In the genomic region with DNA sequence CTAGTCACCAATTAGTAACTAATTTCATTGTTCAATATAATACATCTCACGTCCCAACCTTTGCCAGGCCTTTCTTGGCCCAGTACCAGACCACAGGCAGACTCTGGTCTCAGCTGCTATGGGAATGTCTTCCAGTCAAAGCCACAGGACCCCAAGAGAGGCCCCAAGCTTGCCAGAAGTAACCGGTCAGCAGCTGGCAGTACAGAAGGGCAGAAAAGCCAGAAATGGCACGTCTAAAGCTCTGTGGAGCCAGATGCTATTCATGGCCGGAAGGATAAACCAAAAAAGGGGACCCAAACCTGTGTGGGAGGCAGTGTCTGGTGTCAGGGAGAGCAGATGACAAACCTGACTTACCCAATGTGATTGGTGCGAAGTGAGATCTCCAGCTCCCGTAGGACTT, we compare ENCODE assay signal across 11 mouse cellular contexts. TPM values are rescaled to one million over a fixed set of nuclear protein-coding genes. Genes with fewer than 3 reads are reported as not detected.
DNase-seq lines count a peak whose midpoint lies in the region; ATAC-seq and TF ChIP-seq lines count a peak whose summit lies in the region.
"Had no signal": no experiment of that assay in that cellular context is flagged by ENCODE, and none has a peak within 500 bp of the region (broad histone marks: within the 10 kb centered on the region; RNA-seq: fewer than 3 reads in every experiment).

No protein-coding gene starts in this region.

- no peaks in the 10 kb centered on the region for H3K27me3 ChIP-seq in limb, embryonic 12.5 days

- intact Hi-C loops in gastrocnemius, adult 2 months (cut with DNase I), result no loop called here
- intact Hi-C loops in gastrocnemius, postnatal 36 days (cut with DNase I), result no loop called here
- intact Hi-C loops in left cerebral cortex, postnatal 4 days (cut with DNase I), result no loop called here

- H3K9ac ChIP-seq in limb, embryonic 12.5 days (replicated peaks), result no peak overlapping the region

- TF ChIP-seq CTCF in gastrocnemius, adult 2 months (IDR thresholded peaks at IDR 0.05), result no peak

- no peaks in the 10 kb centered on the region for H3K9me3 ChIP-seq in limb, embryonic 12.5 days
- H3K9me3 ChIP-seq: G1E had no signal

- ATAC-seq in limb, embryonic 12.5 days (ENCODE audit: insufficient number of reproducible peaks, insufficient read depth, low FRiP score, low TSS enrichment, low read depth), result no peak

- H3K27ac ChIP-seq in gastrocnemius, adult 2 months, result peak overlapping the region; percentile 91
- peak overlapping the region; percentile 99 for H3K27ac ChIP-seq in limb, embryonic 12.5 days

- WGBS in limb, embryonic 12.5 days, result 64% methylated on average over 6 of the region's 6 CpGs

- H3K4me1 ChIP-seq in limb, embryonic 12.5 days (replicated peaks), result peaks cover 77% of the 10 kb centered on the region

- DNase-seq in gastrocnemius, adult 2 months, result no peak
- DNase-seq in gastrocnemius, postnatal 36 days, result no peak
- peak; percentile 85 for DNase-seq in left cerebral cortex, postnatal 4 days
- no peak for DNase-seq in left cerebral cortex, adult 18-20 months (ENCODE audit: low spot score in 2 of 2)
- DNase-seq in NIH3T3 (ENCODE audit: low read depth), result peak; percentile 60
- no peak for DNase-seq in retina, embryonic 14.5 days (ENCODE audit: low spot score)
- DNase-seq in frontal cortex, postnatal 36 days (ENCODE audit: low spot score in 2 of 2), result no peak

- no peak overlapping the region for H3K4me3 ChIP-seq in gastrocnemius, adult 2 months
- no peak overlapping the region for H3K4me3 ChIP-seq in limb, embryonic 12.5 days (replicated peaks)

- peaks cover 21% of the 10 kb centered on the region for H3K36me3 ChIP-seq in limb, embryonic 12.5 days
- H3K36me3 ChIP-seq: G1E had no signal

- no peak overlapping the region for H3K4me2 ChIP-seq in limb, embryonic 12.5 days

RNA-seq across cellular contexts. Expression of gene Fmnl3, which starts 35.8 kb away (rescaled TPM):
- 1 to 10 TPM; 5.5 to 7.2 TPM for total RNA-seq in gastrocnemius, adult 2 months (2021)
- total RNA-seq in gastrocnemius, postnatal 36 days (2021), result 1 to 10 TPM; 6.6 to 7.0 TPM
- total RNA-seq in left cerebral cortex, postnatal 4 days (2021), result 10 to 100 TPM; 23.2 to 24.0 TPM
- total RNA-seq in left cerebral cortex, adult 18-20 months (2021), result 1 to 10 TPM; 8.5 to 9.6 TPM
- 33.6 and 40.6 TPM in 2 replicates for polyA plus RNA-seq in limb, embryonic 12.5 days (2016; fragmentation: Nextera tagmentation; extraction: Ambion mirVana)

RNA-seq across cellular contexts. Expression of gene Fam186b, which starts 38.8 kb away (rescaled TPM):
- total RNA-seq in gastrocnemius, adult 2 months (2021), result not detected
- not detected for total RNA-seq in gastrocnemius, postnatal 36 days (2021)
- total RNA-seq in left cerebral cortex, postnatal 4 days (2021), result 1 to 10 TPM in 1 of 2 experiments, under 1 TPM in 1; 0.64 to 1.3 TPM
- total RNA-seq in left cerebral cortex, adult 18-20 months (2021), result 1 to 10 TPM; 1.5 to 1.8 TPM
- not detected in 2 replicates for polyA plus RNA-seq in limb, embryonic 12.5 days (2016; fragmentation: Nextera tagmentation; extraction: Ambion mirVana)
- total RNA-seq: G1E; monocyte, adult 5-6 weeks had no signal
- polyA plus RNA-seq: G1E; small intestine, adult 2 months had no signal

RNA-seq across cellular contexts. Expression of gene Prpf40b, which starts 39.6 kb away (rescaled TPM):
- 10 to 100 TPM; 24.8 to 27.0 TPM for total RNA-seq in gastrocnemius, adult 2 months (2021)
- total RNA-seq in gastrocnemius, postnatal 36 days (2021), result 10 to 100 TPM; 21.0 to 23.0 TPM
- 100 to 1,000 TPM; 125 to 132 TPM for total RNA-seq in left cerebral cortex, postnatal 4 days (2021)
- 100 to 1,000 TPM in 1 of 2 experiments, 10 to 100 TPM in 1; 93.7 to 100 TPM for total RNA-seq in left cerebral cortex, adult 18-20 months (2021)
- polyA plus RNA-seq in limb, embryonic 12.5 days (2016; fragmentation: Nextera tagmentation; extraction: Ambion mirVana), result 74.6 TPM in 2 replicates

RNA-seq across cellular contexts. Expression of gene Tmbim6, which starts 58.2 kb away (rescaled TPM):
- 100 to 1,000 TPM; 181 to 184 TPM for total RNA-seq in gastrocnemius, adult 2 months (2021)
- total RNA-seq in gastrocnemius, postnatal 36 days (2021), result 100 to 1,000 TPM; 165 to 172 TPM
- 100 to 1,000 TPM; 238 to 247 TPM for total RNA-seq in left cerebral cortex, postnatal 4 days (2021)
- 100 to 1,000 TPM; 331 to 338 TPM for total RNA-seq in left cerebral cortex, adult 18-20 months (2021)
- polyA plus RNA-seq in limb, embryonic 12.5 days (2016; fragmentation: Nextera tagmentation; extraction: Ambion mirVana), result 240 and 252 TPM in 2 replicates

Comparison
In these comparisons a context has a peak if more than half of its experiments do, and no peak if none do; other contexts are left out.
1. DNase-seq: peak in left cerebral cortex, postnatal 4 days (single experiment) and NIH3T3 (single experiment); none in gastrocnemius, adult 2 months (single experiment), gastrocnemius, postnatal 36 days (0 of 2), left cerebral cortex, adult 18-20 months (0 of 2), retina, embryonic 14.5 days (single experiment) and frontal cortex, postnatal 36 days (0 of 2).